Mouse (Mus musculus) heart, postnatal 0 days (tissue): ENCODE data around the gene Smarca2.

Experiments used
- CTCF ChIP-seq: IDR thresholded peaks from 2 replicates; pipeline ENCODE4 v1.5.1; 2016; ENCODE audit warnings: antibody characterized with exemption, control low read depth, low read depth
- EP300 ChIP-seq: IDR thresholded peaks from 2 replicates; pipeline ENCODE4 v1.6.1; 2016; ENCODE audit warnings: antibody characterized with exemption, low read depth

DNA sequence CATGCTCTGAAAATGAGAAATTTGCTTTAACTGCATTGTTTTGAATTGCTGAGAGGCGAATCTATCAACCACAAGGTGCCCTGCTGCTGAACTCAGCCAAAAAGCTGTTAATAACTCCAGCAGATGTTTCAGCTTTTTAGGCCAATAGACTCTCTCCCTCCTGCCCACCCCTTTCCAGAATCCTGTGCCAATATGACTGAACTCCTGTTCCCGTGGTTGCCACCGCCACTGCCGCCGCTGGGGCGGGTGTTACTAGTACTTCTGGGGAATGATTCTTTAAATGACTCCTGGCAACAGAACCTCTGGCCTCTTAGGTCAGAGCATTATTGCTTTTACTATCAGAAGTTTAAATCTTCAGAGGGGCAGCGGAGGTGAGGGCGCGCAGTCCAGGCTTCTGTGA lies 38.7 kb upstream of the Smarca2 start:
- TF ChIP-seq CTCF: no peak
- TF ChIP-seq EP300: no peak
